Mouse (Mus musculus) lung, embryonic 16.5 days (tissue): ENCODE data around the gene Proser1. TPM values are rescaled to one million over a fixed set of nuclear protein-coding genes. Genes with fewer than 3 reads are reported as not detected.

Experiments used
- ATAC-seq: fragments of 200-750 bp; cut with Nextera tagmentation; 2 replicates; pipeline ENCODE4 v1.8.0; 2017; ENCODE audit warnings: low read depth, mild to moderate bottlenecking, moderate library complexity
- H3K27ac ChIP-seq: fragments of 300-500 bp; sonication (generic); 2 replicates; pipeline ENCODE4 v1.5.1; 2014; ENCODE audit warnings: mild to moderate bottlenecking, control low read depth, low read length
- H3K27me3 ChIP-seq: fragments of 300-500 bp; sonication (generic); 2 replicates; pipeline ENCODE4 v1.6.1; 2014; ENCODE audit warnings: low read depth, low read length, mixed read lengths; ENCODE audit not compliant: control insufficient read depth, insufficient read depth
- H3K36me3 ChIP-seq: fragments of 300-500 bp; sonication (generic); 2 replicates; pipeline ENCODE4 v1.6.1; 2014; ENCODE audit warnings: low read length; ENCODE audit not compliant: control insufficient read depth, insufficient read depth
- H3K4me1 ChIP-seq: fragments of 300-500 bp; sonication (generic); replicated peaks from 2 replicates; pipeline ENCODE4 v1.6.1; 2014; ENCODE audit warnings: low read length, mixed read lengths; ENCODE audit not compliant: control insufficient read depth, insufficient read depth
- H3K4me2 ChIP-seq: fragments of 300-500 bp; sonication (generic); 2 replicates; pipeline ENCODE4 v1.6.1; 2014; ENCODE audit warnings: low read depth, low read length, control low read depth
- H3K4me3 ChIP-seq: fragments of 300-500 bp; sonication (generic); 2 replicates; pipeline ENCODE4 v1.5.1; 2014; ENCODE audit warnings: mild to moderate bottlenecking, low read length, control low read depth
- H3K9ac ChIP-seq: fragments of 300-500 bp; sonication (generic); 2 replicates; pipeline ENCODE4 v1.6.1; 2014; ENCODE audit warnings: low read length, control low read depth
- H3K9me3 ChIP-seq: fragments of 300-500 bp; sonication (generic); 2 replicates; pipeline ENCODE4 v1.6.1; 2016; ENCODE audit warnings: low read length; ENCODE audit not compliant: control insufficient read depth
- WGBS: fragments of 180-500 bp; shearing (Covaris S2); extraction: QIAGEN DNeasy Blood & Tissue Kit; methylation state at CpG from one replicate; pipeline ENCODE4 v1.1.7; 2014; 5-methylcytosine and 5-hydroxymethylcytosine counted together
- polyA plus RNA-seq: library from polyadenylated mRNA; unstranded; fragments of >200 nt; fragmentation: Nextera tagmentation; extraction: Ambion mirVana; gene quantifications from 2 replicates; pipeline ENCODE4 v1.2.1, GENCODE M21; 2015

Gene Proser1
- polyA plus RNA-seq, 1 experiment from 2014 or later, result 17.1 TPM

- Histone ChIP-seq H3K4me2 (no peak overlapping the region), H3K36me3 (no peaks in the 10 kb centered on the region), H3K4me1 (no peaks in the 10 kb centered on the region), H3K27me3 (no peaks in the 10 kb centered on the region), H3K9me3 (no peaks in the 10 kb centered on the region), H3K9ac (no peak overlapping the region), H3K4me3 (no peak overlapping the region), H3K27ac (no peak overlapping the region)
- no peak for ATAC-seq
- WGBS, result 47% methylated on average over 5 of the region's 5 CpGs
Measured at GRCm38 (mm10) chr3:53513096-53513495, 49.6 kb downstream of the Proser1 start.

- Histone ChIP-seq H3K4me2 (no peak overlapping the region), H3K4me1 (no peaks in the 10 kb centered on the region), H3K27me3 (no peaks in the 10 kb centered on the region), H3K4me3 (no peak overlapping the region), H3K9me3 (no peaks in the 10 kb centered on the region), H3K27ac (no peak overlapping the region), H3K9ac (no peak overlapping the region), H3K36me3 (no peaks in the 10 kb centered on the region)
- no peak for ATAC-seq
- WGBS, result 75% methylated on average over 4 of the region's 4 CpGs
Measured at GRCm38 (mm10) chr3:53514221-53515065, 51.0 kb downstream of the Proser1 start.

GRCm38 (mm10) chr3:53522794-53523193, 59.3 kb downstream of the Proser1 start:
- H3K36me3 ChIP-seq, result 0 out of 2 replicates have a peak, but pooled peaks cover 3% of the 10 kb centered on the region
- ATAC-seq, result no peak
- no peaks in the 10 kb centered on the region for H3K9me3 ChIP-seq
- no peak overlapping the region for H3K27ac ChIP-seq
- H3K4me2 ChIP-seq, result no peak overlapping the region
- 81% methylated on average over 10 of the region's 10 CpGs for WGBS
- no peaks in the 10 kb centered on the region for H3K27me3 ChIP-seq
- no peak overlapping the region for H3K9ac ChIP-seq
- 0 out of 2 replicates have a peak, but pooled peaks cover 2% of the 10 kb centered on the region for H3K4me1 ChIP-seq
- no peak overlapping the region for H3K4me3 ChIP-seq

GRCm38 (mm10) chr3:53525737-53526136, 62.3 kb downstream of the Proser1 start:
- Histone ChIP-seq H3K9ac (peak overlapping the region; percentile 6; the same call in 1 of the 2 replicates), H3K4me3 (peak overlapping the region; percentile 44)
- 6% methylated on average over 21 of the region's 21 CpGs for WGBS

GRCm38 (mm10) chr3:53530305-53530704, 66.8 kb downstream of the Proser1 start:
- peak; percentile 81 for ATAC-seq
- Histone ChIP-seq H3K36me3 (no peaks in the 10 kb centered on the region), H3K27me3 (no peaks in the 10 kb centered on the region), H3K27ac (peak overlapping the region; percentile 6; the same call in 1 of the 2 replicates), H3K4me3 (no peak overlapping the region), H3K9ac (no peak overlapping the region), H3K9me3 (no peaks in the 10 kb centered on the region), H3K4me1 (0 out of 2 replicates have a peak, but pooled peaks cover 5% of the 10 kb centered on the region), H3K4me2 (no peak overlapping the region)
- 55% methylated on average over 6 of the region's 6 CpGs for WGBS

More at GRCm38 (mm10) chr3:53525737-53526136, 62.3 kb downstream of the Proser1 start:
- H3K9me3 ChIP-seq, result no peaks in the 10 kb centered on the region
- 0 out of 2 replicates have a peak, but pooled peaks cover 3% of the 10 kb centered on the region for H3K36me3 ChIP-seq
- H3K27me3 ChIP-seq, result no peaks in the 10 kb centered on the region
- H3K27ac ChIP-seq, result no peak overlapping the region
- H3K4me2 ChIP-seq, result peak overlapping the region; percentile 55
- peak; percentile 74 for ATAC-seq
- H3K4me1 ChIP-seq, result 0 out of 2 replicates have a peak, but pooled peaks cover 5% of the 10 kb centered on the region

Other genes starting within 250 kb of the Proser1 start
- 8.1 and 8.9 TPM in 2 replicates for gene Nhlrc3, start 334 bp upstream of the Proser1 start, polyA plus RNA-seq
- not detected in 2 replicates for gene Stoml3, start 25.0 kb downstream of the Proser1 start, polyA plus RNA-seq
- 10.2 and 10.7 TPM in 2 replicates for gene Frem2, start 193.7 kb downstream of the Proser1 start, polyA plus RNA-seq